In the genomic region with DNA sequence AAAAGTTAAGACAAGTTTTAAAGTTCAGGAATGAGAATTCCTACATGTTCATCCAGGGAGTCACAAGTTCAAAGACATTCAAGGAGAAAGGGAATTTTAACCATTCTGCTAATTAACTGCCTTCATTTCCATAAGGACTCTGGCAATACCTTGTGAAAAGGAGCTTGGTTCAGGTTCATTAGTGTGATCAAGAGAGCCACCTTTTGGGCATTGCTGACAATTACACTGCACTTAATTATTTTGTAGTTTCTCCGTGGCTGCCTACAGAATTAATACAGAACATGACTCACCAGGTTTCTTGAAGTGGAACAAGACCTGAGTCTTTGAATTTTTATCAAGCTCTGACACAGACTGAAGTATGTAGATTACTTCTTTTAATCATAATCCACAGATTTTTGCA, we compare ENCODE assay signal across 8 mouse cellular contexts. TPM values are rescaled to one million over a fixed set of nuclear protein-coding genes. Genes with fewer than 3 reads are reported as not detected.
A peak's percentile ranks its signal among the peaks of the same experiment; 100 is the strongest.
DNase-seq lines count a peak whose midpoint lies in the region; ATAC-seq and TF ChIP-seq lines count a peak whose summit lies in the region.
"Had no signal": no experiment of that assay in that cellular context is flagged by ENCODE, and none has a peak within 500 bp of the region (broad histone marks: within the 10 kb centered on the region; RNA-seq: fewer than 3 reads in every experiment).

No protein-coding gene starts in this region.

- no peak overlapping the region for H3K27ac ChIP-seq in lung, postnatal 0 days (ENCODE audit: low read length)
- H3K27ac ChIP-seq in embryonic facial prominence, embryonic 14.5 days (replicated peaks; ENCODE audit: low read depth, low read length) = no peak overlapping the region
- H3K27ac ChIP-seq in neural tube, embryonic 14.5 days (ENCODE audit: low read depth, low read length) = no peak overlapping the region
- H3K27ac ChIP-seq: limb, embryonic 12.5 days had no signal

- H3K4me2 ChIP-seq in lung, postnatal 0 days (replicated peaks; ENCODE audit: low read depth, low read length) = no peak overlapping the region
- H3K4me2 ChIP-seq in embryonic facial prominence, embryonic 14.5 days (ENCODE audit: low read depth, low read length) = no peak overlapping the region
- H3K4me2 ChIP-seq in neural tube, embryonic 14.5 days (ENCODE audit: low read depth, low read length) = no peak overlapping the region
- H3K4me2 ChIP-seq: limb, embryonic 12.5 days had no signal

- no peak for TF ChIP-seq EP300 in lung, postnatal 0 days (IDR thresholded peaks at IDR 0.05)

- WGBS in lung, postnatal 0 days = 9% methylated on average over 1 of the region's 1 CpGs
- WGBS in embryonic facial prominence, embryonic 14.5 days = 2% methylated on average over 1 of the region's 1 CpGs
- 0% methylated on average over 1 of the region's 1 CpGs for WGBS in neural tube, embryonic 14.5 days

- TF ChIP-seq CTCF in lung, postnatal 0 days (IDR thresholded peaks at IDR 0.05) = peak; percentile 54

- no peaks in the 10 kb centered on the region for H3K4me1 ChIP-seq in lung, postnatal 0 days (ENCODE audit: insufficient read depth, low read depth, low read length)
- no peaks in the 10 kb centered on the region for H3K4me1 ChIP-seq in embryonic facial prominence, embryonic 14.5 days (ENCODE audit: control insufficient read depth, insufficient read depth, low read length)
- no peaks in the 10 kb centered on the region for H3K4me1 ChIP-seq in neural tube, embryonic 14.5 days (ENCODE audit: control insufficient read depth, insufficient read depth, low read length)
- H3K4me1 ChIP-seq: limb, embryonic 12.5 days had no signal

- H3K36me3 ChIP-seq in lung, postnatal 0 days (ENCODE audit: insufficient read depth, low read length) = no peaks in the 10 kb centered on the region
- no peaks in the 10 kb centered on the region for H3K36me3 ChIP-seq in embryonic facial prominence, embryonic 14.5 days (ENCODE audit: control insufficient read depth, insufficient read depth, low read length)
- no peaks in the 10 kb centered on the region for H3K36me3 ChIP-seq in neural tube, embryonic 14.5 days (ENCODE audit: control insufficient read depth, insufficient read depth, low read length)
- H3K36me3 ChIP-seq: limb, embryonic 12.5 days had no signal

- no peak for ATAC-seq in lung, postnatal 0 days
- ATAC-seq in embryonic facial prominence, embryonic 14.5 days (ENCODE audit: low read depth) = no peak
- peak; percentile 72; the same call in 1 of the 2 replicates for ATAC-seq in neural tube, embryonic 14.5 days (ENCODE audit: low read depth)

- no peak overlapping the region for H3K4me3 ChIP-seq in lung, postnatal 0 days (ENCODE audit: low read depth, low read length)
- H3K4me3 ChIP-seq in embryonic facial prominence, embryonic 14.5 days (ENCODE audit: low read depth, low read length) = no peak overlapping the region
- no peak overlapping the region for H3K4me3 ChIP-seq in neural tube, embryonic 14.5 days (ENCODE audit: low read depth, low read length)
- H3K4me3 ChIP-seq: limb, embryonic 12.5 days had no signal

- peak; percentile 38 for DNase-seq in lung, postnatal 0 days (ENCODE audit: low spot score)
- DNase-seq in lung, adult 18-20 months = no peak
- peak; percentile 33 for DNase-seq in cerebellum, adult 11 months
- DNase-seq in embryonic facial prominence, embryonic 14.5 days (ENCODE audit: low spot score) = peak; percentile 33
- DNase-seq in T-cell, adult 2 months (ENCODE audit: low spot score) = no peak
- no peak for DNase-seq in thymus, postnatal 10 days (ENCODE audit: low spot score in 2 of 2)

- H3K9ac ChIP-seq in lung, postnatal 0 days (replicated peaks; ENCODE audit: low read depth) = no peak overlapping the region
- no peak overlapping the region for H3K9ac ChIP-seq in embryonic facial prominence, embryonic 14.5 days (ENCODE audit: low read depth, low read length)
- no peak overlapping the region for H3K9ac ChIP-seq in neural tube, embryonic 14.5 days (replicated peaks; ENCODE audit: low read depth, low read length)
- H3K9ac ChIP-seq: limb, embryonic 12.5 days had no signal

- no peaks in the 10 kb centered on the region for H3K9me3 ChIP-seq in lung, postnatal 0 days (ENCODE audit: low read length)
- no peaks in the 10 kb centered on the region for H3K9me3 ChIP-seq in embryonic facial prominence, embryonic 14.5 days (ENCODE audit: control insufficient read depth, low read length)
- no peaks in the 10 kb centered on the region for H3K9me3 ChIP-seq in neural tube, embryonic 14.5 days (ENCODE audit: control insufficient read depth, low read length)
- H3K9me3 ChIP-seq: limb, embryonic 12.5 days had no signal

- H3K27me3 ChIP-seq in lung, postnatal 0 days (replicated peaks; ENCODE audit: insufficient read depth, low read length) = no peaks in the 10 kb centered on the region
- no peaks in the 10 kb centered on the region for H3K27me3 ChIP-seq in embryonic facial prominence, embryonic 14.5 days (replicated peaks; ENCODE audit: control insufficient read depth, insufficient read depth, low read length)
- H3K27me3 ChIP-seq in neural tube, embryonic 14.5 days (ENCODE audit: control insufficient read depth, insufficient read depth, low read length) = no peaks in the 10 kb centered on the region
- H3K27me3 ChIP-seq: limb, embryonic 12.5 days had no signal

RNA-seq across cellular contexts. Expression of a gene that starts 52.4 kb away (rescaled TPM):
- 0.32 and 0.54 TPM in 2 replicates for polyA plus RNA-seq in lung, postnatal 0 days (2015; fragmentation: Nextera tagmentation; extraction: Ambion mirVana)
- polyA plus RNA-seq in embryonic facial prominence, embryonic 14.5 days (2014; fragmentation: Nextera tagmentation; extraction: Ambion mirVana) = 1.1 and 1.4 TPM in 2 replicates
- polyA plus RNA-seq in neural tube, embryonic 14.5 days (2014; fragmentation: Nextera tagmentation; extraction: Ambion mirVana) = 0.62 TPM in 2 replicates

Comparison
In these comparisons a context has a peak if more than half of its experiments do, and no peak if none do; other contexts are left out.
1. DNase-seq: peak in lung, postnatal 0 days (single experiment), cerebellum, adult 11 months (single experiment) and embryonic facial prominence, embryonic 14.5 days (single experiment); none in lung, adult 18-20 months (0 of 2), T-cell, adult 2 months (single experiment) and thymus, postnatal 10 days (0 of 2).